Mouse (Mus musculus) intestine, embryonic 14.5 days (tissue): ENCODE data around the gene Pak6. TPM values are rescaled to one million over a fixed set of nuclear protein-coding genes. Genes with fewer than 3 reads are reported as not detected.

Experiments used
- ATAC-seq: fragments of 200-750 bp; cut with Nextera tagmentation; replicated peaks from 2 replicates; pipeline ENCODE4 v1.8.0; 2017; ENCODE audit warnings: low read depth, moderate number of reproducible peaks, moderate TSS enrichment, moderate library complexity; ENCODE audit not compliant: low FRiP score, low TSS enrichment
- DNase-seq: peaks from one replicate; pipeline ENCODE4 v3.0.0-alpha.2; 2018; ENCODE audit warnings: low spot score
- H3K27ac ChIP-seq: fragments of 300-500 bp; sonication (generic); 2 replicates; pipeline ENCODE4 v1.5.1; 2014; ENCODE audit warnings: low read depth, mild to moderate bottlenecking, control low read depth
- H3K27me3 ChIP-seq: fragments of 300-500 bp; sonication (generic); replicated peaks from 2 replicates; pipeline ENCODE4 v1.6.1; 2014; ENCODE audit warnings: low read length, control low read depth; ENCODE audit not compliant: control insufficient read depth, insufficient read depth
- H3K36me3 ChIP-seq: fragments of 300-500 bp; sonication (generic); 2 replicates; pipeline ENCODE4 v1.6.1; 2014; ENCODE audit warnings: low read length, control low read depth; ENCODE audit not compliant: control insufficient read depth, insufficient read depth
- H3K4me1 ChIP-seq: fragments of 300-500 bp; sonication (generic); replicated peaks from 2 replicates; pipeline ENCODE4 v1.6.1; 2014; ENCODE audit warnings: low read length, control low read depth, mixed read lengths; ENCODE audit not compliant: control insufficient read depth, insufficient read depth
- H3K4me2 ChIP-seq: fragments of 300-500 bp; sonication (generic); 2 replicates; pipeline ENCODE4 v1.6.1; 2014; ENCODE audit warnings: low read length
- H3K4me3 ChIP-seq: fragments of 300-500 bp; sonication (generic); 2 replicates; pipeline ENCODE4 v1.5.1; 2014; ENCODE audit warnings: low read depth, low read length, control low read depth, mixed read lengths
- H3K9ac ChIP-seq: fragments of 300-500 bp; sonication (generic); 2 replicates; pipeline ENCODE4 v1.6.1; 2014; ENCODE audit warnings: mild to moderate bottlenecking, low read length
- H3K9me3 ChIP-seq: fragments of 300-500 bp; sonication (generic); 2 replicates; pipeline ENCODE4 v1.6.1; 2016; ENCODE audit warnings: low read length, control low read depth; ENCODE audit not compliant: control insufficient read depth
- WGBS: fragments of 180-500 bp; shearing (Covaris S2); extraction: QIAGEN DNeasy Blood & Tissue Kit; methylation state at CpG from one replicate; pipeline ENCODE4 v1.1.7; 2014; 5-methylcytosine and 5-hydroxymethylcytosine counted together
- polyA plus RNA-seq: library from polyadenylated mRNA; unstranded; fragments of >200 nt; fragmentation: Nextera tagmentation; extraction: Ambion mirVana; gene quantifications from 2 replicates; pipeline ENCODE4 v1.2.1, GENCODE M21; 2014

Pak6 gene
- polyA plus RNA-seq, 1 experiment from 2014 or later, result 2.7 TPM

DNA sequence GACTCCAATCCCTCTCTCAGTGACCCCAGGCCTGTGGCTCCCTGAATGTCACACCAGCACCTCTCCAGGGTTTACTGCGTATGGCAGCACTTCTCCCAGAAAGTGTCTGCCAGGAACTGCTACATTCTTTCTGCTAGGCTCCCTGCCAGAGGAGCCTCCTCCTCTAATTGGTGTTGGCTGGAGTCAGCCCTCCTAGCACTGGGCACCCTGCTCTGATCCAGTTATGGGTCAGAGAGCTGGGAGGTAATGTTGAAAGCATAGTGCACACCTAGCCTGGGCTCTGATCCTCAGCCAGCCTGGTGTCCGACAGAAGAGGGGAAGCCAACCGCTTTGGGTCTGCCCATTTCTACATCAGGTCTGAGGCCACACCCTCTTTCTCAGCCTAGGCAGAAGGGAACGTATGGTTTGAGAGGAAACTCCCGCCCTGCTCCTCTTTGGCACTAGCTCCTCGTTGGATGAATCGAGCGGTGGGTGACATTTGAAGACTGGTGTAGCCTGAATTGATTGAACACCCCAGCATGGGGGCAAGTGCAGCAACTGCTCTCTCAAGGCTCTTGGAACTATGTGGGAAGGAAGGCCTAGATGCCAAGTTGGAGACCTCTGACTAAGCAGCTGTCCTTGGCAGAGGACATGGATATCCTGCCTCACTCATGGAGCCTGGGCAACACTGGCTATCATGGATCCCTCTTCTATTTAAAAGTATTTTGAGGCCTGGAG lies 19.6 kb downstream of the Pak6 start:
- 56% methylated on average over 8 of the region's 8 CpGs for WGBS
- H3K4me2 ChIP-seq, result no peak overlapping the region
- H3K36me3 ChIP-seq, result no peaks in the 10 kb centered on the region
- no peak overlapping the region for H3K27ac ChIP-seq
- H3K9ac ChIP-seq, result no peak overlapping the region
- ATAC-seq (no peak), DNase-seq (no peak)
- no peak overlapping the region for H3K4me3 ChIP-seq
- no peaks in the 10 kb centered on the region for H3K9me3 ChIP-seq
- peaks cover 2% of the 10 kb centered on the region for H3K4me1 ChIP-seq
- peaks cover 18% of the 10 kb centered on the region for H3K27me3 ChIP-seq

- no peak overlapping the region for H3K9ac ChIP-seq
- H3K27me3 ChIP-seq, result no peaks in the 10 kb centered on the region
- DNase-seq, result no peak
- no peak overlapping the region for H3K4me3 ChIP-seq
- H3K27ac ChIP-seq, result no peak overlapping the region
- ATAC-seq, result no peak
- H3K9me3 ChIP-seq, result no peaks in the 10 kb centered on the region
- no peaks in the 10 kb centered on the region for H3K4me1 ChIP-seq
- whole genome bisulfite sequencing, result 74% methylated on average over 4 of the region's 4 CpGs
- H3K4me2 ChIP-seq, result no peak overlapping the region
- no peaks in the 10 kb centered on the region for H3K36me3 ChIP-seq
These were observed 22.0 kb downstream of the Pak6 start for GRCm38 (mm10) chr2:118685088-118685487.

- Histone ChIP-seq H3K4me1 (no peaks in the 10 kb centered on the region), H3K9me3 (no peaks in the 10 kb centered on the region), H3K4me3 (no peak overlapping the region), H3K27me3 (no peaks in the 10 kb centered on the region), H3K27ac (no peak overlapping the region), H3K4me2 (no peak overlapping the region), H3K36me3 (no peaks in the 10 kb centered on the region), H3K9ac (no peak overlapping the region)
- 64% methylated on average over 8 of the region's 8 CpGs for WGBS
- no peak for ATAC-seq
- no peak for DNase-seq
These were observed 23.6 kb downstream of the Pak6 start for GRCm38 (mm10) chr2:118686693-118687092.

GRCm38 (mm10) chr2:118687791-118688190 lies 24.7 kb downstream of the Pak6 start:
- no peak overlapping the region for H3K27ac ChIP-seq
- no peaks in the 10 kb centered on the region for H3K36me3 ChIP-seq
- ATAC-seq (no peak), DNase-seq (no peak)
- H3K4me1 ChIP-seq, result no peaks in the 10 kb centered on the region
- no peak overlapping the region for H3K4me3 ChIP-seq
- H3K9me3 ChIP-seq, result no peaks in the 10 kb centered on the region
- H3K9ac ChIP-seq, result no peak overlapping the region
- H3K4me2 ChIP-seq, result no peak overlapping the region
- H3K27me3 ChIP-seq, result no peaks in the 10 kb centered on the region
- 88% methylated on average over 3 of the region's 3 CpGs for WGBS

DNA sequence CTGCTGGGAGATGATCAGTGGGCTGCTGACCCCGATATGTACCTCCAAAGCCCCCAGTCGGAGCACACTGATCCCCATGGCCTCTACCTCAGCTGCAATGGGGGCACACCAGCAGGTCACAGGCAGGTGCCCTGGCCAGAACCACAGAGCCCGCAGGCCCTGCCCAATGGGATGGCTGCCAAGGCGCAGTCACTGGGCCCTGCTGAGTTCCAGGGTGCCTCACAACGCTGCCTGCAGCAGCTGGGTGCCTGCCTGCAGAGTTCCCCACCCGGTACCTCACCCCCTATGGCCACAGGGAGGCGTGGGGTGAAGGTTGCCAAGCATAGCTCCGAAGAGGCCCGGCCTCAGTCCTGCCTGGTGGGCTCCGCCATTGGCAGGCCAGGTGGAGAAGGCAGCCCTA lies 26.8 kb downstream of the Pak6 start:
- no peaks in the 10 kb centered on the region for H3K36me3 ChIP-seq
- 77% methylated on average over 10 of the region's 10 CpGs for WGBS
- DNase-seq, result no peak
- no peak for ATAC-seq
- no peak overlapping the region for H3K27ac ChIP-seq
- no peak overlapping the region for H3K4me3 ChIP-seq
- H3K9me3 ChIP-seq, result no peaks in the 10 kb centered on the region
- no peak overlapping the region for H3K4me2 ChIP-seq
- H3K9ac ChIP-seq, result no peak overlapping the region
- H3K27me3 ChIP-seq, result no peaks in the 10 kb centered on the region
- no peaks in the 10 kb centered on the region for H3K4me1 ChIP-seq

DNA sequence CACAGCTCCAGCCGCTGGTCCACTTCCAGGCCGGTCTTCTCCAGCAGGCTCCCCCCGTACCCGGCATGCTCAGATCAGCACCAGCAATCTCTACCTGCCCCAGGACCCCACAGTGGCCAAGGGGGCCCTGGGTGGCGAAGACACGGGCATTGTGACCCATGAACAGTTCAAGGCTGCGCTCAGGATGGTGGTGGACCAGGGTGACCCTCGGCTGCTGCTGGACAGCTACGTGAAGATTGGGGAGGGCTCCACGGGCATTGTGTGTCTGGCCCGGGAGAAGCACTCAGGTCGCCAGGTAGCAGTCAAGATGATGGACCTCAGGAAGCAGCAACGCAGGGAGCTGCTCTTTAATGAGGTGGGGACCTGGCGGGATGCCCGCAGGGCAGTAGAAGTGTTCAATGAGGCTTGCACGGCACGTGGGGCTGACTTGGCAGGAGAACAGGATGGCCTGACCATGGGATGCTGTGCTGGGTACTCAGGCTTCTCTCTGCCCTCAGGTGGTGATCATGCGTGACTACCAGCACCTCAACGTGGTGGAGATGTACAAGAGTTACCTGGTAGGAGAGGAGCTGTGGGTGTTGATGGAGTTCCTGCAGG lies 30.4 kb downstream of the Pak6 start:
- no peak overlapping the region for H3K27ac ChIP-seq
- DNase-seq (no peak), ATAC-seq (no peak)
- peaks cover 7% of the 10 kb centered on the region for H3K27me3 ChIP-seq
- H3K9ac ChIP-seq, result no peak overlapping the region
- H3K4me1 ChIP-seq, result peaks cover 7% of the 10 kb centered on the region; the same call in 1 of the 2 replicates
- H3K4me2 ChIP-seq, result no peak overlapping the region
- 81% methylated on average over 19 of the region's 19 CpGs for WGBS
- H3K36me3 ChIP-seq, result no peaks in the 10 kb centered on the region
- no peaks in the 10 kb centered on the region for H3K9me3 ChIP-seq
- H3K4me3 ChIP-seq, result no peak overlapping the region

DNA sequence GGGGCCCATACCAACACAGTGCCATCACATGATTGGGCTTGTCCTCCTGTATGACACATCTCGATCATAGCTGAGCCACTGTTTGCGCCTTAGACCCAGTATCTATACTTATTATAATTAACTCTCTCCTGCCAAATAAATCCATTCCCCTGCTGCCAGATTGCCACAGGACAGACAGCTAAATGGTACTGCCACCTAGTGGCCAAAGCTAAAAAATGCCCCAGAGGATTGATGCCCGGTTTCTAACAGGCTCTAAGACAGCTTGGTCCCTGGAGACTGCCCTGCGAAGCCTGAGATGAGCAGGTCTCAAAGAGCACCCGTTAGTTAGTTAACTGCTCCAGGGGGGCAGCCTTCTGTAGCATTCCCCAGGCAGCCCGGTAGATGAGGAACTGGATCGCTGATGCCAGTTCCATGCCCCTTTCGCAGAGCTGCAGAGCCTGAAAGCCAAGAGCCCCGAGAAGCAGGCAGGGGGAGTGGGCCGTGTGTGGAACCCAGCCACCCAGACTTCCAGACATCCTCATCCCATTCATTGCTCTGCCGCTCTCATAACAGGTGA lies 32.7 kb downstream of the Pak6 start:
- 30% methylated on average over 11 of the region's 11 CpGs for WGBS
- peaks cover 11% of the 10 kb centered on the region for H3K4me1 ChIP-seq
- H3K9ac ChIP-seq, result no peak overlapping the region
- H3K4me3 ChIP-seq, result no peak overlapping the region
- no peaks in the 10 kb centered on the region for H3K36me3 ChIP-seq
- no peak for DNase-seq
- no peak overlapping the region for H3K27ac ChIP-seq
- ATAC-seq, result no peak
- no peak overlapping the region for H3K4me2 ChIP-seq
- H3K27me3 ChIP-seq, result peaks cover 12% of the 10 kb centered on the region
- no peaks in the 10 kb centered on the region for H3K9me3 ChIP-seq

DNA sequence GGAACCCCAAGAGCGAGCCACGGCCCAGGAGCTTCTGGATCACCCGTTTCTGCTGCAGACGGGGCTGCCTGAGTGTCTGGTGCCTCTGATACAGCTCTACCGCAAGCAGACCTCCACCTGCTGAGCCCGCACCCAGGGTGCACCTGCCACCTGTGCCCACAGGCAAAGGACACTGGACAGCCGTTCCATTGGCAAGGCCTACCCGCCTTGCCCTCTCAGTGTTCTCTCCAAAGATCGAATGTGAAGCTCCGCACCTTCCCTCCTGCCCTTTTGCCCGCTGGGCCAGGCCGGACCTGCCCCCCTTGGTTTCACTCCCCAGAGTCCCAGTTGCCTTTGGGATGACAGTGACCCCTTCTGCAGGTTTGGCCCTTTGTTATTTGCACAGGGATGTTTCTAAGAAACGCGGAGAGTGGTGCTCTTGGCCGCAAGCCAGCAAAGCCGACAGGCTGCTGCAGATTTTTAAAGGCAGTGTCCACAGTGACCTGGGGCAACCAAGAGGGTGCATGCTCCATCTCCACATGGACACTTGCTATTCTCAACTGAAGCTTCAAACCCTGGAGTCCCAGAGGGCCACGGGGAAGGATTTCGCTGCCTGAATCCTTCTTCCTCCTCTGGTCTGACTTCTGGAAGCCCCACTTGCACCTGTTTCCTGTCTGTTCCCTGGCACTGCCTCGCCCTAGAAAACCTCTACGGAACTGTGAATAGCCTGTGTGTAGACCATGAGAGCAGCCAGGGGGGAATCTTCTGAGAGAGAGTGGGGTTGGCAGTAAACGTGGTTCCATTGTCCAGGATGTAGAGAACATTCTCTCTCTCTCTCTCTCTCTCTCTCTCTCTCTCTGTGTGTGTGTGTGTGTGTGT lies 33.6 kb downstream of the Pak6 start:
- 43% methylated on average over 21 of the region's 21 CpGs for WGBS
- Histone ChIP-seq H3K4me3 (no peak overlapping the region), H3K4me1 (peaks cover 13% of the 10 kb centered on the region)

More for the DNA sequence above, 33.6 kb downstream of the Pak6 start:
- no peak for DNase-seq
- H3K9me3 ChIP-seq, result no peaks in the 10 kb centered on the region
- ATAC-seq, result no peak
- no peaks in the 10 kb centered on the region for H3K36me3 ChIP-seq
- H3K9ac ChIP-seq, result no peak overlapping the region
- peaks cover 21% of the 10 kb centered on the region for H3K27me3 ChIP-seq
- H3K27ac ChIP-seq, result no peak overlapping the region
- H3K4me2 ChIP-seq, result no peak overlapping the region
